Mouse (Mus musculus): ENCODE measurements around the gene Lrrc55. TPM values are rescaled to one million over a fixed set of nuclear protein-coding genes. Genes with fewer than 3 reads are reported as not detected.
A peak's percentile ranks its signal among the peaks of the same experiment; 100 is the strongest.

The Lrrc55 gene
- polyA plus RNA-seq, 1 experiment, result 0.61 TPM

GRCm38 (mm10) chr2:85172071-85172762 is 24.8 kb downstream of the Lrrc55 start:
- DNase-seq, result no peak
- no peak overlapping the region for H3K4me3 ChIP-seq (ENCODE audit: insufficient read depth, low read depth, low read length)
- WGBS, result 27% methylated on average over 3 of the region's 3 CpGs
- no peaks in the 10 kb centered on the region for H3K27me3 ChIP-seq (replicated peaks; ENCODE audit: control insufficient read depth, insufficient read depth, low read length)
- no peak overlapping the region for H3K27ac ChIP-seq (ENCODE audit: insufficient read depth, low read depth, low read length)
- H3K36me3 ChIP-seq (ENCODE audit: control insufficient read depth, insufficient read depth, low read length), result no peaks in the 10 kb centered on the region
- H3K4me1 ChIP-seq (ENCODE audit: control insufficient read depth, insufficient read depth, low read length), result no peaks in the 10 kb centered on the region
- no peak for TF ChIP-seq POLR2A (IDR thresholded peaks at IDR 0.05; ENCODE audit: low read depth, low read length)
- TF ChIP-seq CTCF (conservative IDR thresholded peaks at IDR 0.05; ENCODE audit: insufficient read depth, insufficient read length, low read depth, low read length), result no peak

GRCm38 (mm10) chr2:85168327-85168726 is 28.7 kb downstream of the Lrrc55 start:
- no peak overlapping the region for H3K27ac ChIP-seq (ENCODE audit: insufficient read depth, low read depth, low read length)

GRCm38 (mm10) chr2:85167624-85168023 is 29.4 kb downstream of the Lrrc55 start:
- Histone ChIP-seq H3K27ac (ENCODE audit: insufficient read depth, low read depth, low read length) (no peak overlapping the region), H3K36me3 (ENCODE audit: control insufficient read depth, insufficient read depth, low read length) (no peaks in the 10 kb centered on the region), H3K27me3 (replicated peaks; ENCODE audit: control insufficient read depth, insufficient read depth, low read length) (no peaks in the 10 kb centered on the region), H3K4me1 (ENCODE audit: control insufficient read depth, insufficient read depth, low read length) (no peaks in the 10 kb centered on the region), H3K4me3 (ENCODE audit: insufficient read depth, low read depth, low read length) (no peak overlapping the region)
- TF ChIP-seq CTCF (conservative IDR thresholded peaks at IDR 0.05; ENCODE audit: insufficient read depth, insufficient read length, low read depth, low read length), result no peak
- no peak for TF ChIP-seq POLR2A (IDR thresholded peaks at IDR 0.05; ENCODE audit: low read depth, low read length)
- DNase-seq, result no peak
- WGBS, result 28% methylated on average over 1 of the region's 1 CpGs

More at GRCm38 (mm10) chr2:85168327-85168726, 28.7 kb downstream of the Lrrc55 start:
- Histone ChIP-seq H3K4me1 (ENCODE audit: control insufficient read depth, insufficient read depth, low read length) (no peaks in the 10 kb centered on the region), H3K36me3 (ENCODE audit: control insufficient read depth, insufficient read depth, low read length) (no peaks in the 10 kb centered on the region), H3K27me3 (replicated peaks; ENCODE audit: control insufficient read depth, insufficient read depth, low read length) (no peaks in the 10 kb centered on the region), H3K4me3 (ENCODE audit: insufficient read depth, low read depth, low read length) (no peak overlapping the region)
- DNase-seq, result no peak
- TF ChIP-seq CTCF (conservative IDR thresholded peaks at IDR 0.05; ENCODE audit: insufficient read depth, insufficient read length, low read depth, low read length), result no peak
- no peak for TF ChIP-seq POLR2A (IDR thresholded peaks at IDR 0.05; ENCODE audit: low read depth, low read length)
- WGBS, result 82% methylated on average over 1 of the region's 1 CpGs

- peak overlapping the region; percentile 32; the same call in 1 of the 2 replicates for H3K27ac ChIP-seq (ENCODE audit: insufficient read depth, low read depth, low read length)
Measured at GRCm38 (mm10) chr2:85163311-85164047, 33.5 kb downstream of the Lrrc55 start.

GRCm38 (mm10) chr2:85161638-85162093 is 35.3 kb downstream of the Lrrc55 start:
- Histone ChIP-seq H3K27me3 (replicated peaks; ENCODE audit: control insufficient read depth, insufficient read depth, low read length) (no peaks in the 10 kb centered on the region), H3K27ac (ENCODE audit: insufficient read depth, low read depth, low read length) (no peak overlapping the region), H3K4me1 (ENCODE audit: control insufficient read depth, insufficient read depth, low read length) (no peaks in the 10 kb centered on the region), H3K36me3 (ENCODE audit: control insufficient read depth, insufficient read depth, low read length) (no peaks in the 10 kb centered on the region), H3K4me3 (ENCODE audit: insufficient read depth, low read depth, low read length) (no peak overlapping the region)
- 48% methylated on average over 1 of the region's 1 CpGs for WGBS
- no peak for DNase-seq
- TF ChIP-seq POLR2A (IDR thresholded peaks at IDR 0.05; ENCODE audit: low read depth, low read length), result no peak
- TF ChIP-seq CTCF (conservative IDR thresholded peaks at IDR 0.05; ENCODE audit: insufficient read depth, insufficient read length, low read depth, low read length), result no peak

More at GRCm38 (mm10) chr2:85163311-85164047, 33.5 kb downstream of the Lrrc55 start:
- 24% methylated on average over 7 of the region's 7 CpGs for WGBS
- TF ChIP-seq CTCF (conservative IDR thresholded peaks at IDR 0.05; ENCODE audit: insufficient read depth, insufficient read length, low read depth, low read length) (no peak), POLR2A (IDR thresholded peaks at IDR 0.05; ENCODE audit: low read depth, low read length) (no peak)
- peak; percentile 75 for DNase-seq
- no peaks in the 10 kb centered on the region for H3K27me3 ChIP-seq (replicated peaks; ENCODE audit: control insufficient read depth, insufficient read depth, low read length)
- H3K4me3 ChIP-seq (ENCODE audit: insufficient read depth, low read depth, low read length), result no peak overlapping the region
- no peaks in the 10 kb centered on the region for H3K36me3 ChIP-seq (ENCODE audit: control insufficient read depth, insufficient read depth, low read length)
- no peaks in the 10 kb centered on the region for H3K4me1 ChIP-seq (ENCODE audit: control insufficient read depth, insufficient read depth, low read length)

- no peaks in the 10 kb centered on the region for H3K4me1 ChIP-seq (ENCODE audit: control insufficient read depth, insufficient read depth, low read length)
- WGBS, result 70% methylated on average over 4 of the region's 4 CpGs
- DNase-seq, result no peak
- no peaks in the 10 kb centered on the region for H3K36me3 ChIP-seq (ENCODE audit: control insufficient read depth, insufficient read depth, low read length)
- TF ChIP-seq POLR2A (IDR thresholded peaks at IDR 0.05; ENCODE audit: low read depth, low read length) (no peak), CTCF (conservative IDR thresholded peaks at IDR 0.05; ENCODE audit: insufficient read depth, insufficient read length, low read depth, low read length) (no peak)
- no peak overlapping the region for H3K4me3 ChIP-seq (ENCODE audit: insufficient read depth, low read depth, low read length)
- H3K27me3 ChIP-seq (replicated peaks; ENCODE audit: control insufficient read depth, insufficient read depth, low read length), result no peaks in the 10 kb centered on the region
- H3K27ac ChIP-seq (ENCODE audit: insufficient read depth, low read depth, low read length), result no peak overlapping the region
Measured at GRCm38 (mm10) chr2:85160901-85161637, 35.9 kb downstream of the Lrrc55 start.
